Comparison of ENCODE assay signal across 8 mouse cellular contexts in genomic region chr3:41083790-41084112, GRCm38 (mm10). TPM values are rescaled to one million over a fixed set of nuclear protein-coding genes. Genes with fewer than 3 reads are reported as not detected.
DNase-seq lines count a peak whose midpoint lies in the region; ATAC-seq and TF ChIP-seq lines count a peak whose summit lies in the region.

No protein-coding gene starts in this region.

- H3K36me3 ChIP-seq in spleen, adult 2 months (ENCODE audit: control insufficient read depth, insufficient read depth, low read length), result no peaks in the 10 kb centered on the region
- H3K36me3 ChIP-seq in limb, embryonic 13.5 days, result no peaks in the 10 kb centered on the region
- H3K36me3 ChIP-seq in small intestine, adult 2 months (ENCODE audit: control insufficient read depth, insufficient read depth, low read length), result no peaks in the 10 kb centered on the region

- no peak for DNase-seq in spleen, adult 2 months (ENCODE audit: low read depth in 1 of 2, low spot score in 2 of 2)
- no peak for DNase-seq in spleen, postnatal 36 days (ENCODE audit: low spot score in 2 of 2)
- no peak for DNase-seq in urinary bladder, postnatal 4 days (ENCODE audit: low spot score in 2 of 2)
- DNase-seq in kidney, postnatal 14 days, result no peak
- DNase-seq in left cerebral cortex, postnatal 14 days (ENCODE audit: low spot score in 2 of 2), result no peak

- peak overlapping the region; percentile 81 for H3K4me3 ChIP-seq in spleen, adult 2 months (ENCODE audit: extremely low read depth, insufficient read depth, insufficient read length)
- peak overlapping the region; percentile 70 for H3K4me3 ChIP-seq in embryonic fibroblast, embryonic 13.5 days (ENCODE audit: insufficient read depth, low read length)
- peak overlapping the region; percentile 72 for H3K4me3 ChIP-seq in limb, embryonic 13.5 days
- peak overlapping the region; percentile 69 for H3K4me3 ChIP-seq in small intestine, adult 2 months (ENCODE audit: low read depth, low read length)

- under 1% methylated on average over 6 of the region's 6 CpGs for WGBS in spleen, adult 2 months
- WGBS in limb, embryonic 13.5 days, result under 1% methylated on average over 6 of the region's 6 CpGs
- under 1% methylated on average over 6 of the region's 6 CpGs for WGBS in small intestine, adult 2 months

- ATAC-seq in limb, embryonic 13.5 days (ENCODE audit: low FRiP score, low read depth), result peak; percentile 12

- H3K9me3 ChIP-seq in limb, embryonic 13.5 days, result no peaks in the 10 kb centered on the region

- H3K9ac ChIP-seq in limb, embryonic 13.5 days, result peak overlapping the region; percentile 75

- peak overlapping the region; percentile 80 for H3K27ac ChIP-seq in spleen, adult 2 months (ENCODE audit: insufficient read depth, low read length)
- H3K27ac ChIP-seq in embryonic fibroblast, embryonic 13.5 days (ENCODE audit: insufficient read depth, low read length), result peak overlapping the region; percentile 85
- H3K27ac ChIP-seq in limb, embryonic 13.5 days, result peak overlapping the region; percentile 81
- peak overlapping the region; percentile 60 for H3K27ac ChIP-seq in small intestine, adult 2 months (ENCODE audit: insufficient read depth, low read depth, low read length)

- H3K4me1 ChIP-seq in spleen, adult 2 months (ENCODE audit: control insufficient read depth, insufficient read depth, insufficient read length), result peaks cover 4% of the 10 kb centered on the region; the same call in 1 of the 2 replicates
- H3K4me1 ChIP-seq in embryonic fibroblast, embryonic 13.5 days (ENCODE audit: control insufficient read depth, insufficient read depth, low read length), result peaks cover 3% of the 10 kb centered on the region; the same call in 1 of the 2 replicates
- peaks cover 18% of the 10 kb centered on the region for H3K4me1 ChIP-seq in limb, embryonic 13.5 days
- peaks cover 4% of the 10 kb centered on the region; the same call in 1 of the 2 replicates for H3K4me1 ChIP-seq in small intestine, adult 2 months (ENCODE audit: control insufficient read depth, insufficient read depth, insufficient read length, low read length)

- intact Hi-C loops in left cerebral cortex, postnatal 14 days (cut with DNase I), result loop anchor here (2.0 to 5.0 kb wide), 3 partner anchors 74 to 481 kb away; no protein-coding TSS in a partner anchor

- TF ChIP-seq POLR2A in spleen, adult 2 months (IDR thresholded peaks at IDR 0.05; ENCODE audit: low read depth, low read length), result no peak
- no peak for TF ChIP-seq POLR2A in embryonic fibroblast, embryonic 13.5 days (IDR thresholded peaks at IDR 0.05; ENCODE audit: low read depth, low read length)
- no peak for TF ChIP-seq POLR2A in small intestine, adult 2 months (IDR thresholded peaks at IDR 0.05; ENCODE audit: low read depth, low read length)

- no peak for TF ChIP-seq CTCF in spleen, adult 2 months (IDR thresholded peaks at IDR 0.05; ENCODE audit: extremely low read depth, insufficient read depth, insufficient read length, insufficient replicate concordance)
- no peak for TF ChIP-seq CTCF in embryonic fibroblast, embryonic 13.5 days (IDR thresholded peaks at IDR 0.05; ENCODE audit: borderline replicate concordance, insufficient read depth, low read length)
- TF ChIP-seq CTCF in small intestine, adult 2 months (IDR thresholded peaks at IDR 0.05; ENCODE audit: extremely low read depth, insufficient read length, insufficient replicate concordance, low read depth, low read length), result no peak

- peak overlapping the region; percentile 72 for H3K4me2 ChIP-seq in limb, embryonic 13.5 days (replicated peaks)

- H3K27me3 ChIP-seq in spleen, adult 2 months (ENCODE audit: control insufficient read depth, insufficient read depth, low read length), result no peaks in the 10 kb centered on the region; the same call in 1 of the 2 replicates
- no peaks in the 10 kb centered on the region for H3K27me3 ChIP-seq in limb, embryonic 13.5 days
- H3K27me3 ChIP-seq in small intestine, adult 2 months (ENCODE audit: control insufficient read depth, insufficient read depth, low read length), result no peaks in the 10 kb centered on the region

RNA-seq across cellular contexts. Expression of gene Pgrmc2, which starts 0.9 kb away (rescaled TPM):
- 9.2 and 9.9 TPM in 2 replicates for polyA plus RNA-seq in spleen, adult 2 months (2012; rRNA removed)
- polyA plus RNA-seq in embryonic fibroblast, embryonic 13.5 days (2011; ENCODE audit: insufficient read length, low read depth, missing spikeins), result 91.4 and 93.5 TPM in 2 replicates
- polyA plus RNA-seq in limb, embryonic 13.5 days (2015; fragmentation: Nextera tagmentation; extraction: Ambion mirVana), result 39.1 and 40.1 TPM in 2 replicates
- polyA plus RNA-seq in small intestine, adult 2 months (2012; rRNA removed), result 11.3 and 16.7 TPM in 2 replicates
- total RNA-seq in left cerebral cortex, postnatal 14 days (2021), result 10 to 100 TPM; 45.9 to 46.6 TPM
